Mouse (Mus musculus) heart, adult 18-20 months (tissue): ENCODE data around the gene Rhd. TPM values are rescaled to one million over a fixed set of nuclear protein-coding genes. Genes with fewer than 3 reads are reported as not detected.

Experiments used
- DNase-seq, 2 experiments: peaks; one replicate each; pipeline ENCODE4 v3.0.0; 2021 to 2022; ENCODE audit warnings: mixed read lengths in 1 of 2
- total RNA-seq, 2 experiments: library from RNA; stranded (reverse); gene quantifications; 2 replicates each; pipeline ENCODE4 v1.2.3; 2021

Gene Rhd
- total RNA-seq, 2 experiments from 2014 or later: 6.9 TPM

DNA sequence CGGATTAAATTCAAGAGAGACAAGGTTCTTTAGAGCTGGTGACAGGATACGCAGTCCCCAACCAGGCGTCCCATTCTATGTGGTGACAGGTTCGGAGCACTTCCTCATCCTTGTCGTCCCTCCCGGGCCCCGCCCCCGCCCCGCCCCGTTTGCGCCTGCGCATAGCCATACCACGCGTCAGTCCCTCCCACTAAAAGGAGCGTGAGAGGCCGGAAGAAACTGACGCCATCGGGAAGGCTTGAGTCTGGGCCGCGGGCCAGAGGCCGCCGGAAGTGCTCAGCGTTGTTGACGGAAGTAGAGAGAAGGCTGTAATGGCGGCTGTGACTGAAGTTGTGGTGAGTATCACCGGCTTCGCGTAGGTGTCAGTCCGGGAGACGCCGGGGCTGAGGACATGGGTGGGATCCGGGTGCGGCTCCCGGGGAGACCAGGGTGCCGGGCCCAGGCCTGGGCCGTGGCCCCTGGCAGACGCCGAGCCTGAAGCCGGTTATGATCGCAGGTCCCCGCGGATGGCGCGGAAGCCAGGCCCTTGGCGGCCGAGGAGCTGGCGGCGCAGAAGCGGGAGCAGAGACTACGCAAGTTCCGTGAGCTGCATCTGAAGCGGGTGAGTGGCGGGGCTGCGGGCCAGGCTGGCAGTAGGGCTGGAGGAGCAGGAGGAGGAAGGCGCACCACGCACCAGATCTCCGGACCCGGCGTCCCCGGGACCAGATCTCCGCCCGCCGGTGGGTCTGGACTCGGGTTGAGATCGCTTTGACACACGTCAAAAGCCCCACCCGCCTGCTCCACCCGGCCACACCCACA, 66.5 kb downstream of the Rhd start, which contains the start of gene Syf2:
TSS of gene Syf2 (plus strand) at position 215 of the 798 bp plus-strand sequence.
- peak; percentile 97 for DNase-seq

GRCm38 (mm10) chr4:134937240-134938176, 73.2 kb downstream of the Rhd start:
- peak; percentile 47 to 60 for DNase-seq

DNA sequence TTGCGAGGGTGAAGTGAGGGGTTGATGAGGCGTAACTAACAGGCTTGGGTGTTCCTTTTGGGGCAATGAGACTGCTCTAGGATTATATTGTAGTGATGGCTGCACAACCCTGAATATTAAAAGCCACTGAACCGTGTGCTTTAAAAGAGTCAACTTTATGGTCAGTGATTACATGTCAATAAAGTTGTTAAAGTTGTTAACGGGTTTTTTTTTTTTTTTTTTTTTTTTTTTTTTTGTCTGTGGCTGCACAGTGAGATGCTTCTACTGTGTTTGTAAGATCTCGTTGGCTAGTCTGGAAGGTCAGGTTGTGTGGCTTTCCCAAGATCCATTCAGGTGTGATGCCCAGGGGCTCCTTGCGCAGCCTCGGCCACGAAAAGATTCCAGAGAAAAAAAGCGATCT, 75.6 kb downstream of the Rhd start:
- no peak for DNase-seq

DNA sequence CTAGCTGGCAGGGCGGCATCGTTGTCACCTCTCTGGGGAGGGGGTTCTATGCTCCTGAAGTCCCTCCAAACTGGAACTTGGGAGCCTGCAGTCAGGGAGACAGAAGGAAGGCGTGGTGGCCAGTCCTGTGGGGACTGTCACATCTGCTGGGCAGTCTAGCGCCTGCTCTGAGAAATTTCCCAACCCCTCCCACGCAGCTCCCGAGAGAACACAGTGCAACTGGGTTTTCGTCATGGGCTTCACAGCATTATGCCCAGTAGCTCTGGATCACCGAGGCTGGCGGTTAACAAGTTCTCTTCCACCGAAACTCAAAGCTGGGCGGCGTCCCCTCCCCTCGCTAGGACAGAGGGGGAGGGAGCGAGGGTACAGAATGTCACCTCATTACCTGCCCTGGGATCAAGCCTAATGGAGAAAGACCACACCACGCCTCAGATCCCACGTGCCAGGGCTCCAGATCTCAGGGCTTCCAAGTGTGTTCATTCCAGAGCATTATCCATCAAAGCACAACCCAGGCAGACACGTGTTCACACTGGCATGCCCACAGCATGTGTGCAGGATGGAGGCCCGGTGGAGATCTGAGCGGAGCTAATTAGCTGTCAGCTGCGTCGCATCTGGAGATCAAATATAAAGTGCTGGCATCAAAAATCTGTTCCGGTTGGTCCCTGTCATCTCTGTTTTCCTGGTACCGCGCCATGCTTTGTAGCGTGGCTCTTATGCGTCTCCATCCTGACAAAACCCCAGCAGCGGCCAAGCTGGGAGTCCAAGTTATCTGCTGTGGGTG, 79.6 kb downstream of the Rhd start:
- no peak for DNase-seq

Other genes with a start within 250 kb of the Rhd start
- gene Man1c1, start 160.2 kb upstream of the Rhd start, total RNA-seq: 10 to 100 TPM; 26.9 to 28.3 TPM
- 1 to 10 TPM; 7.7 to 9.8 TPM for gene Ldlrap1, start 96.5 kb upstream of the Rhd start, total RNA-seq
- gene Maco1, start 11.2 kb upstream of the Rhd start, total RNA-seq: 10 to 100 TPM; 19.9 to 21.3 TPM
- 10 to 100 TPM; 61.9 to 65.3 TPM for gene Tmem50a, start 50.5 kb downstream of the Rhd start, total RNA-seq
- 100 to 1,000 TPM; 177 to 237 TPM for gene Rsrp1, start 59.1 kb downstream of the Rhd start, total RNA-seq
- 10 to 100 TPM; 52.5 to 56.9 TPM for gene Syf2, start 66.4 kb downstream of the Rhd start, total RNA-seq